Comparison of ENCODE assay signal across 8 mouse cellular contexts in genomic region chr5:134183162-134183561, GRCm38 (mm10). TPM values are rescaled to one million over a fixed set of nuclear protein-coding genes. Genes with fewer than 3 reads are reported as not detected.
DNase-seq lines count a peak whose midpoint lies in the region; ATAC-seq and TF ChIP-seq lines count a peak whose summit lies in the region.

No protein-coding gene starts in this region.

- WGBS in heart, embryonic 12.5 days, result 59% methylated on average over 7 of the region's 7 CpGs
- 54% methylated on average over 7 of the region's 7 CpGs for WGBS in heart, embryonic 15.5 days
- WGBS in macrophage (ENCODE audit: missing documents), result 64% methylated on average over 7 of the region's 7 CpGs

- peak overlapping the region; percentile 87 for H3K9ac ChIP-seq in heart, embryonic 12.5 days
- peak overlapping the region; percentile 97 for H3K9ac ChIP-seq in MEL (ENCODE audit: control insufficient read depth, low read depth, low read length, poor library complexity, severe bottlenecking)
- peak overlapping the region; percentile 77 for H3K9ac ChIP-seq in heart, embryonic 15.5 days

- H3K4me1 ChIP-seq in heart, embryonic 12.5 days (replicated peaks), result peaks cover 12% of the 10 kb centered on the region
- peaks cover 2 to 15% of the 10 kb centered on the region in 2 experiments; a peak in 2 of 4 replicates for H3K4me1 ChIP-seq in MEL (ENCODE audit: control insufficient read depth in 1 of 2, insufficient read depth in 2 of 2, low read length in 2 of 2)
- peaks cover 17% of the 10 kb centered on the region for H3K4me1 ChIP-seq in heart, embryonic 15.5 days (replicated peaks)

- no peak for TF ChIP-seq POLR2A in MEL (IDR thresholded peaks at IDR 0.05; ENCODE audit: control insufficient read depth in 1 of 2, insufficient read depth in 1 of 2, low read depth in 1 of 2, low read length in 2 of 2, poor library complexity in 1 of 2)

- H3K27me3 ChIP-seq in heart, embryonic 12.5 days (replicated peaks), result no peaks in the 10 kb centered on the region
- H3K27me3 ChIP-seq in MEL (ENCODE audit: control insufficient read depth in 1 of 2, insufficient read depth in 2 of 2, low read length in 2 of 2), result no peaks in the 10 kb centered on the region
- H3K27me3 ChIP-seq in heart, embryonic 15.5 days, result no peaks in the 10 kb centered on the region

- peaks cover 9% of the 10 kb centered on the region for H3K79me2 ChIP-seq in MEL (ENCODE audit: control insufficient read depth, insufficient read depth, low read length, poor library complexity)
- peaks cover 14% of the 10 kb centered on the region; the same call in 1 of the 2 replicates for H3K79me2 ChIP-seq in macrophage (ENCODE audit: inconsistent target)

- H3K36me3 ChIP-seq in heart, embryonic 12.5 days, result no peaks in the 10 kb centered on the region
- H3K36me3 ChIP-seq in MEL (ENCODE audit: control insufficient read depth in 1 of 2, insufficient read depth in 2 of 2, low read length in 2 of 2), result peaks cover 0 to 12% of the 10 kb centered on the region in 2 experiments; a peak in 2 of 4 replicates
- no peaks in the 10 kb centered on the region for H3K36me3 ChIP-seq in heart, embryonic 15.5 days
- H3K36me3 ChIP-seq in macrophage (ENCODE audit: inconsistent target), result no peaks in the 10 kb centered on the region

- peak overlapping the region; percentile 78 for H3K4me2 ChIP-seq in heart, embryonic 12.5 days
- H3K4me2 ChIP-seq in heart, embryonic 15.5 days, result peak overlapping the region; percentile 81

- DNase-seq in heart, adult 9 months (ENCODE audit: low spot score in 2 of 2), result no peak
- peak; percentile 64 for DNase-seq in MEL (ENCODE audit: low read depth, low spot score)
- DNase-seq in left cerebral cortex, adult 18-20 months (ENCODE audit: low spot score in 2 of 2), result no peak
- DNase-seq in cerebellum, postnatal 36 days, result no peak

- H3K27ac ChIP-seq in heart, embryonic 12.5 days (ENCODE audit: poor library complexity, severe bottlenecking), result no peak overlapping the region; the same call in 1 of the 2 replicates
- H3K27ac ChIP-seq in MEL (ENCODE audit: control insufficient read depth, low read depth, low read length) (peak overlapping the region; percentile 83), macrophage (peak overlapping the region; percentile 37)
- peak overlapping the region; percentile 91 for H3K27ac ChIP-seq in heart, embryonic 15.5 days

- TF ChIP-seq EP300 in MEL (IDR thresholded peaks at IDR 0.05; ENCODE audit: low read depth in 1 of 2, low read length in 2 of 2), result peak; percentile 50 to 61

- no peak for ATAC-seq in heart, embryonic 12.5 days (ENCODE audit: insufficient number of reproducible peaks, low FRiP score)
- ATAC-seq in heart, embryonic 15.5 days (replicated peaks; ENCODE audit: insufficient number of reproducible peaks, insufficient read depth, low FRiP score, low read depth), result no peak
- no peak for ATAC-seq in monocyte, adult 5-6 weeks (replicated peaks; ENCODE audit: insufficient number of reproducible peaks, low FRiP score, low TSS enrichment, poor library complexity, severe bottlenecking)

- no peak for TF ChIP-seq RAD21 in MEL (IDR thresholded peaks at IDR 0.05; ENCODE audit: low read depth, low read length)

- H3K4me3 ChIP-seq in heart, embryonic 12.5 days, result peak overlapping the region; percentile 75
- H3K4me3 ChIP-seq in MEL (ENCODE audit: control insufficient read depth in 1 of 2, insufficient read depth in 1 of 2, low read depth in 2 of 2, low read length in 2 of 2), result peak overlapping the region; percentile 72 to 82
- peak overlapping the region; percentile 68 for H3K4me3 ChIP-seq in heart, embryonic 15.5 days
- peak overlapping the region; percentile 24 for H3K4me3 ChIP-seq in macrophage (ENCODE audit: inconsistent target)

- no peaks in the 10 kb centered on the region for H3K9me3 ChIP-seq in heart, embryonic 12.5 days (replicated peaks)
- H3K9me3 ChIP-seq in MEL (replicated peaks; ENCODE audit: insufficient read depth, low read length), result no peaks in the 10 kb centered on the region
- no peaks in the 10 kb centered on the region for H3K9me3 ChIP-seq in heart, embryonic 15.5 days (replicated peaks)

- TF ChIP-seq CTCF in MEL (IDR thresholded peaks at IDR 0.05 in 2 of 3, conservative IDR thresholded peaks at IDR 0.05 in 1 of 3; ENCODE audit: control insufficient read depth in 1 of 3, insufficient read depth in 1 of 3, low read depth in 2 of 3, low read length in 3 of 3, poor library complexity in 1 of 3, severe bottlenecking in 1 of 3), result no peak

TF ChIP-seq in MEL, 35 proteins besides CTCF, POLR2A, EP300 and RAD21 (continues in another document):
- TF ChIP-seq MAFK (IDR thresholded peaks at IDR 0.05; ENCODE audit: borderline replicate concordance, low read depth, low read length), result no peak
- 0 out of 2 replicates have a peak, but pooled peaks have one; percentile 44 for TF ChIP-seq JUND (IDR thresholded peaks at IDR 0.05; ENCODE audit: low read depth, low read length)
- no peak for TF ChIP-seq UBTF (IDR thresholded peaks at IDR 0.05; ENCODE audit: borderline replicate concordance, insufficient read depth, low read depth, low read length)
- TF ChIP-seq ZMIZ1 (IDR thresholded peaks at IDR 0.05; ENCODE audit: low read depth, low read length), result peak; percentile 65
- TF ChIP-seq KAT2A (conservative IDR thresholded peaks at IDR 0.05; ENCODE audit: low read depth, low read length), result no peak
- TF ChIP-seq MEF2A (IDR thresholded peaks at IDR 0.05; ENCODE audit: extremely low read depth, insufficient replicate concordance, low read depth, low read length, poor library complexity, severe bottlenecking), result no peak
- TF ChIP-seq TCF12 (IDR thresholded peaks at IDR 0.05; ENCODE audit: low read depth, low read length), result peak; percentile 33; the same call in 1 of the 2 replicates
- no peak; the same call in 1 of the 2 replicates for TF ChIP-seq POLR2AphosphoS2 (IDR thresholded peaks at IDR 0.05; ENCODE audit: low read length)
- no peak for TF ChIP-seq ZNF384 (IDR thresholded peaks at IDR 0.05; ENCODE audit: low read depth, low read length)
- TF ChIP-seq E2F4 (IDR thresholded peaks at IDR 0.05; ENCODE audit: borderline replicate concordance, low read depth, low read length), result no peak
- 0 out of 2 replicates have a peak, but pooled peaks have one; percentile 5 for TF ChIP-seq SMC3 (IDR thresholded peaks at IDR 0.05; ENCODE audit: low read depth, low read length)
- TF ChIP-seq MYC (IDR thresholded peaks at IDR 0.05; ENCODE audit: low read depth, low read length), result peak; percentile 85; the same call in 1 of the 2 replicates
- TF ChIP-seq MXI1 (IDR thresholded peaks at IDR 0.05; ENCODE audit: low read depth, low read length), result peak; percentile 89; the same call in 1 of the 2 replicates
- TF ChIP-seq USF1 (IDR thresholded peaks at IDR 0.05; ENCODE audit: low read depth, low read length), result peak; percentile 55; the same call in 1 of the 2 replicates
- peak; percentile 85 for TF ChIP-seq SIN3A (IDR thresholded peaks at IDR 0.05; ENCODE audit: low read length)
- TF ChIP-seq TAL1 (IDR thresholded peaks at IDR 0.05; ENCODE audit: low read length), result peak; percentile 67
- peak; percentile 88 for TF ChIP-seq BHLHE40 (IDR thresholded peaks at IDR 0.05; ENCODE audit: borderline replicate concordance, low read depth, low read length)

RNA-seq across cellular contexts. Expression of gene Gtf2ird2, which starts 0.7 kb away (rescaled TPM):
- 6.5 and 6.9 TPM in 2 replicates for polyA plus RNA-seq in heart, embryonic 12.5 days (2016; fragmentation: Nextera tagmentation; extraction: Ambion mirVana)
- 2.6 and 3.6 TPM in 2 replicates for total RNA-seq in MEL (2012; rRNA removed)
- polyA plus RNA-seq in MEL (2012; ENCODE audit: insufficient read depth in 1 of 2, insufficient read length in 2 of 2, low read depth in 1 of 2, low replicate concordance in 2 of 2, missing spikeins in 1 of 2) (1 to 10 TPM in 1 of 2 experiments, not detected in 1; 4.6 TPM), macrophage (2018) (3.5 to 3.9 TPM (median 3.6 TPM) in 3 replicates)
- 5.1 and 6.3 TPM in 2 replicates for polyA plus RNA-seq in heart, embryonic 15.5 days (2015; fragmentation: Nextera tagmentation; extraction: Ambion mirVana)
- total RNA-seq in macrophage (2018; cell fraction: chromatin; rRNA removed), result 10 to 100 TPM in 16 of 26 experiments, 1 to 10 TPM in 10; 2.4 to 32.4 (median 13.8) TPM
- total RNA-seq in macrophage (2018; cell fraction: cytosol; rRNA removed), result 1 to 10 TPM; 1.3 to 4.5 (median 3.0) TPM
- 10 to 100 TPM in 12 of 26 experiments, 1 to 10 TPM in 14; 3.4 to 38.2 (median 9.7) TPM for total RNA-seq in macrophage (2018; cell fraction: nucleus; rRNA removed)
- total RNA-seq in left cerebral cortex, adult 18-20 months (2021), result 10 to 100 TPM; 14.9 to 17.6 TPM
- total RNA-seq in monocyte, adult 5-6 weeks (2017), result 6.5 to 10.0 TPM (median 8.9 TPM) in 3 replicates

RNA-seq across cellular contexts. Expression of gene Rcc1l, which starts 6.6 kb away (rescaled TPM):
- polyA plus RNA-seq in heart, embryonic 12.5 days (2016; fragmentation: Nextera tagmentation; extraction: Ambion mirVana), result 25.4 and 26.9 TPM in 2 replicates
- 54.1 and 59.1 TPM in 2 replicates for total RNA-seq in MEL (2012; rRNA removed)
- 10 to 100 TPM in 1 of 2 experiments, not detected in 1; 51.7 TPM for polyA plus RNA-seq in MEL (2012; ENCODE audit: insufficient read depth in 1 of 2, insufficient read length in 2 of 2, low read depth in 1 of 2, low replicate concordance in 2 of 2, missing spikeins in 1 of 2)
- 20.1 and 24.2 TPM in 2 replicates for polyA plus RNA-seq in heart, embryonic 15.5 days (2015; fragmentation: Nextera tagmentation; extraction: Ambion mirVana)
- total RNA-seq in macrophage (2018; cell fraction: chromatin; rRNA removed), result 10 to 100 TPM in 25 of 26 experiments, 1 to 10 TPM in 1; 9.0 to 36.1 (median 22.6) TPM
- 1 to 10 TPM; 3.8 to 9.3 (median 7.0) TPM for total RNA-seq in macrophage (2018; cell fraction: cytosol; rRNA removed)
- 10 to 100 TPM in 18 of 26 experiments, 1 to 10 TPM in 8; 5.4 to 23.2 (median 12.1) TPM for total RNA-seq in macrophage (2018; cell fraction: nucleus; rRNA removed)
- 3.1 to 12.7 TPM (median 6.8 TPM) in 3 replicates for polyA plus RNA-seq in macrophage (2018)
- total RNA-seq in left cerebral cortex, adult 18-20 months (2021), result 10 to 100 TPM; 14.1 to 15.7 TPM
- 2.5 to 6.9 TPM (median 6.3 TPM) in 3 replicates for total RNA-seq in monocyte, adult 5-6 weeks (2017)

RNA-seq across cellular contexts. Expression of gene Ncf1, which starts 46.3 kb away (rescaled TPM):
- 2.0 and 2.2 TPM in 2 replicates for polyA plus RNA-seq in heart, embryonic 12.5 days (2016; fragmentation: Nextera tagmentation; extraction: Ambion mirVana)
- 0.58 and 0.59 TPM in 2 replicates for total RNA-seq in MEL (2012; rRNA removed)
- polyA plus RNA-seq in MEL (2012; ENCODE audit: insufficient read depth in 1 of 2, insufficient read length in 2 of 2, low read depth in 1 of 2, low replicate concordance in 2 of 2, missing spikeins in 1 of 2), result 1 to 10 TPM in 1 of 2 experiments, not detected in 1; 3.3 TPM
- polyA plus RNA-seq in heart, embryonic 15.5 days (2015; fragmentation: Nextera tagmentation; extraction: Ambion mirVana), result 3.1 and 5.0 TPM in 2 replicates
- 1,000 to 10,000 TPM in 10 of 26 experiments, 100 to 1,000 TPM in 16; 205 to 1,849 (median 728) TPM for total RNA-seq in macrophage (2018; cell fraction: chromatin; rRNA removed)
- 100 to 1,000 TPM; 217 to 634 (median 404) TPM for total RNA-seq in macrophage (2018; cell fraction: cytosol; rRNA removed)
- total RNA-seq in macrophage (2018; cell fraction: nucleus; rRNA removed), result 1,000 to 10,000 TPM in 6 of 26 experiments, 100 to 1,000 TPM in 20; 220 to 1,391 (median 770) TPM
- 181 to 249 TPM (median 202 TPM) in 3 replicates for polyA plus RNA-seq in macrophage (2018)
- 1 to 10 TPM; 5.3 to 7.7 TPM for total RNA-seq in left cerebral cortex, adult 18-20 months (2021)
- total RNA-seq in monocyte, adult 5-6 weeks (2017), result 101 to 207 TPM (median 172 TPM) in 3 replicates

Comparison
In these comparisons a context has a peak if more than half of its experiments do, and no peak if none do; other contexts are left out.
1. H3K4me3 ChIP-seq: peak in every context shown above with its lines; median percentile 77 in MEL; 75 in heart, embryonic 12.5 days; 68 in heart, embryonic 15.5 days; 24 in macrophage.
2. RNA of gene Ncf1, which starts 46.3 kb away (polyA plus RNA-seq): 181 to 249 TPM in macrophage; 3.3 TPM in MEL, 3.1 to 5.0 TPM in heart, embryonic 15.5 days and 2.0 to 2.2 TPM in heart, embryonic 12.5 days; every median in the first group is over 10 times any median in the second.
3. Peak in every context shown above with its lines, with median percentiles within 50 percentile points of each other: H3K9ac ChIP-seq.